Mouse (Mus musculus) thymus, adult 2 months (tissue): ENCODE data around the gene Tubd1. TPM values are rescaled to one million over a fixed set of nuclear protein-coding genes. Genes with fewer than 3 reads are reported as not detected.

Experiments
- DNase-seq: peaks from one replicate; pipeline ENCODE4 v3.0.0; 2021
- H3K27ac ChIP-seq: fragments of 200-500 bp; 2 replicates; pipeline ENCODE4 v1.5.1; 2012; ENCODE audit warnings: low read length, control low read depth; ENCODE audit not compliant: control insufficient read depth, insufficient read depth
- H3K27me3 ChIP-seq: fragments of 200-500 bp; 2 replicates; pipeline ENCODE4 v1.6.1; 2012; ENCODE audit warnings: mild to moderate bottlenecking, low read length, moderate library complexity, mixed read lengths; ENCODE audit not compliant: control insufficient read depth, insufficient read depth
- H3K36me3 ChIP-seq: fragments of 200-500 bp; 2 replicates; pipeline ENCODE4 v1.6.1; 2012; ENCODE audit warnings: mild to moderate bottlenecking, low read length, moderate library complexity; ENCODE audit not compliant: control insufficient read depth, insufficient read depth
- H3K4me1 ChIP-seq: fragments of 200-500 bp; replicated peaks from 2 replicates; pipeline ENCODE4 v1.6.1; 2012; ENCODE audit warnings: low read length; ENCODE audit not compliant: control insufficient read depth, insufficient read depth
- H3K4me3 ChIP-seq: fragments of 200-500 bp; 2 replicates; pipeline ENCODE4 v1.5.1; 2012; ENCODE audit warnings: mild to moderate bottlenecking, low read length, control low read depth, moderate library complexity; ENCODE audit not compliant: control insufficient read depth, insufficient read depth
- CTCF ChIP-seq: fragments of 200-500 bp; IDR thresholded peaks from 2 replicates; pipeline ENCODE4 v1.5.1; 2012; ENCODE audit warnings: mild to moderate bottlenecking, control low read depth, low read length, moderate library complexity, borderline replicate concordance; ENCODE audit not compliant: control insufficient read depth, poor library complexity, insufficient read depth; ENCODE audit errors: extremely low read depth
- POLR2A ChIP-seq: fragments of 200-500 bp; IDR thresholded peaks from 2 replicates; pipeline ENCODE4 v1.6.1; 2012; ENCODE audit warnings: mild to moderate bottlenecking, low read length, control low read depth, moderate library complexity; ENCODE audit not compliant: control insufficient read depth, poor library complexity, insufficient read depth; ENCODE audit errors: extremely low read depth
- WGBS: fragments of 180-500 bp; shearing (Covaris S2); methylation state at CpG from one replicate; pipeline ENCODE4 v1.1.7; 2018; 5-methylcytosine and 5-hydroxymethylcytosine counted together
- polyA plus RNA-seq: library from polyadenylated mRNA; depleted of rRNA; stranded (reverse); fragments of >200 nt; gene quantifications from 2 replicates; pipeline ENCODE4 v1.2.3, GENCODE M21; 2012

Gene Tubd1
- polyA plus RNA-seq, 1 experiment = 5.9 TPM

DNA sequence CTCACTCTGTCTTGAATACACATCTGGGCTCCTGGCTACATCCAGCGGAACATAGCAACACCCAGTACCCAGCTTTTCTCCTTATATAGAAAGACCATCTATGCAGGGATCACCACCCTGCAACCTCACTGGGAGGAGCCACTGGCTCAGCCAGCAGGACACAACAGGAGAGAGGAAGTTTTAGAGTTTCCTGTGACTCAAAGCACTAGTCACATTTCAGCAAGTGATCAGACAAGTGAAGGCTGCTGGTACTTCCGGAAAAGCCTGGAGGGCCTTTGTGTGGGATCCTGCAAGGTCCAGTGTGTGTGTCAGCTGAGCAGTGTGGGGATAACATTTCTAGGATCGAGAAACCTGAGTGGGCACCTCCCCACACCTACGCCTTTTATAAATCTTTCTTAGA is 32.4 kb downstream of the Tubd1 start:
- TF ChIP-seq CTCF (no peak), POLR2A (no peak)
- peak; percentile 26 for DNase-seq
- 42% methylated on average over 4 of the region's 4 CpGs for WGBS
- Histone ChIP-seq H3K27ac (peak overlapping the region; percentile 4; the same call in 1 of the 2 replicates), H3K36me3 (no peaks in the 10 kb centered on the region), H3K4me3 (no peak overlapping the region), H3K27me3 (no peaks in the 10 kb centered on the region), H3K4me1 (peaks cover 43% of the 10 kb centered on the region)

DNA sequence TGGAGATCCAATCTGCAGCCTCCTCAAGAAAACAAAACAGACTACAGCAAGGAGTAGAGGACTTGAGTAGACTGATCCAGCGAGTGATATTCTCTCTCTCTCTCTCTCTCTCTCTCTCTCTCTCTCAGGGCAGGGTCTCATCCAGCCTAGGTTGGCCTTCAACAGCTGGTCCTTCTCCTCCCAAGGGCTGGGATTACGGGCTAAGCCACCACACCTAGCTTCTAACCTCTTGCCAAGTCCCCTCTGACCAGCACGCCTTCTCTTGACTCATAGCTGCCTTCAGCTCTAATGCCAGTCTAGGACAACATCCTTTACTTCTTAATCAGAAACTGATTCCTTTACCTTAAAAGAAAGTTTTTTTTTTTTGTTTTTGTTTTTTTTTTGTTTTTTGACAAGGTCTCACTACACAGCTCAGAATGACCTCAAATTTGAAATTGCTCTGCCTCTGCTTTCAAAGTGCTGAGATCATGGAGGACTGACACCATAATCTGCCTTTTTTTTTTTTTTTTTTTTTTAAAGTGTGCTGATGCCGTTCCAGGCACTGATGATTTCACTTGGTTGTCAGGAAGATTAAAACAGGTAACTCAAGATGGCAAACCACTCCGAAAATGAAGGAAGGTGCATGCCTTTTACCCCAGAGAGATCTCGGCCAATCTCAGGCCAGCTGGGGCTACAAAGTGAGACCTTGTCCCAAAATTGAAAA is 33.5 kb downstream of the Tubd1 start:
- Histone ChIP-seq H3K4me3 (peak overlapping the region; percentile 24), H3K27ac (peak overlapping the region; percentile 9), H3K36me3 (no peaks in the 10 kb centered on the region), H3K27me3 (no peaks in the 10 kb centered on the region), H3K4me1 (peaks cover 44% of the 10 kb centered on the region)
- WGBS = 70% methylated on average over 6 of the region's 6 CpGs
- TF ChIP-seq POLR2A (no peak), CTCF (no peak)
- DNase-seq = no peak

DNA sequence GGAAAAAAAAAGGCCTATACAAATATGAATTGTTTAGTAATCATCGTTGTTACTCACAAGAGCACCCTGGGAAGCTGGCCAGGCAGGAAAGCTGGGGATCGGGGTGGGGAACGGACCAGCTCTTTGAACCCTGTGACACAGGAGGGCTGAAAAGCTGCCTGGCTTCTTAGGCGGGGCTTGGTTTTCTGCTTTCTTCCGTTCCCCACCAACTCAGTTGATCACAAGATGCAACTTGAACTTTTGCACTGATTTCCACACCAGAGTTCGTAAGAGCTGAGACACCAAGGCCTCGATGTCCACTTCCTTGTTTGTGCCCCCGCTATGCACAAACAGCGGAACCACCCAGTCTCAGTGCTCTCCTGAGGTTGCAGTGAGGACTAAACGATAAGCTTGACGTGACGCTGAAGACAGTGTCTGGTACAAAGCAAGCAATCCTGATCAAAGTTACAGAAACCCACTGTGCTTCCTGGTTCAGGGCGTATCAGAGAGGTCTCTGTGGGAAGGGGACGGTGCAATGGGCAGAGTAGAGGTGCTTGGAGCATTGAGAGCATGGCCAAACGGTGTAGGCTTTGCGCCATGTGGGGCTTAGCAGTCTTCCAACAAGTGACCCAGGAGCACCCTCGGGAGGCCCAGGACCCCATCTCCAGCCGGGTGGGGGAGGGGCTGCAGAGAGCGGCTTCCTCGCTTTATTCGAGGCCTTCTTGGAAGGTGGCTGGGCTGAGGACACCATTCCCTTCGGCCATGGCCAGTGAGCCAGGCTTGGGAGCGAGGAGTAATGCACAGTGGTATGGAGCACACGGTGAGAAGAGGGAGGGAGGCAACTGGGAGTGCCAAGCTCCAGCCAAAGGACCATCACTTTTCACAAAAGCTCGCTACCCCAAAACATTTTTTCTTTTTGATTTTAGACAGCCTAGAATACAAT is 34.3 kb downstream of the Tubd1 start:
- DNase-seq = peak; percentile 59
- peak overlapping the region; percentile 24 for H3K4me3 ChIP-seq
- H3K4me1 ChIP-seq = peaks cover 37% of the 10 kb centered on the region
- 46% methylated on average over 25 of the region's 25 CpGs for WGBS
- no peaks in the 10 kb centered on the region for H3K27me3 ChIP-seq
- TF ChIP-seq POLR2A (no peak), CTCF (no peak)
- peak overlapping the region; percentile 9 for H3K27ac ChIP-seq
- no peaks in the 10 kb centered on the region for H3K36me3 ChIP-seq

DNA sequence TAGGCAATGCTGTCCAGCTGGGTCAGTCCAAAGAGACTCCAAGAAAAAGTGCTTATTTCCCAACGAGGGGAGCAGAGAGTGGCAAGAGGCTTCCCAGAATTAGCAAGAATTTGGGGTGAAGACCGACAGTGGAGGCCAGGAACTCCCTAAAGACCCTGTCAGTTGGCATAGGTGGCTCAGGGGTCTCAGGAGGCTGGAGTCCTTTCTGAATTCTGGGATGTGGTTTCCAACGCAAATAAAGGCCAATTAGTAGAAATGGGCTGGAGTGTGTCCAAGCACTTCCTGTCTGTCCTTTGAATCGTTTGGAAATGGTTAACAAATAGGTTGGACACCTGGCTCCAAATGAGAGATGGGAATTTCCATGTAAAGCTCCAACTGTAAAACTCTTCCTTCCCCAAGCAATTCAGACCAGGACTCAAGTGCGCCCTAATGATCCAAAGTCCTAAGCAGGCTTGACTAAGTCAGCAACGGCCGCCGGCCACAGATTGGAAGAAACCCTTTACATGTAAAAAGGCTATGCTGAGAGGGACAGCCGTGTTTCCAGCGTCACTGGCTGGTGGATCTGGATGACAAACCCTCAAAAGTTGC is 35.0 kb downstream of the Tubd1 start:
- 83% methylated on average over 10 of the region's 10 CpGs for WGBS
- peaks cover 36% of the 10 kb centered on the region for H3K4me1 ChIP-seq
- no peak for DNase-seq
- H3K27ac ChIP-seq = peak overlapping the region; percentile 16; the same call in 1 of the 2 replicates
- H3K36me3 ChIP-seq = no peaks in the 10 kb centered on the region
- H3K27me3 ChIP-seq = no peaks in the 10 kb centered on the region
- TF ChIP-seq CTCF (no peak), POLR2A (no peak)
- no peak overlapping the region for H3K4me3 ChIP-seq

DNA sequence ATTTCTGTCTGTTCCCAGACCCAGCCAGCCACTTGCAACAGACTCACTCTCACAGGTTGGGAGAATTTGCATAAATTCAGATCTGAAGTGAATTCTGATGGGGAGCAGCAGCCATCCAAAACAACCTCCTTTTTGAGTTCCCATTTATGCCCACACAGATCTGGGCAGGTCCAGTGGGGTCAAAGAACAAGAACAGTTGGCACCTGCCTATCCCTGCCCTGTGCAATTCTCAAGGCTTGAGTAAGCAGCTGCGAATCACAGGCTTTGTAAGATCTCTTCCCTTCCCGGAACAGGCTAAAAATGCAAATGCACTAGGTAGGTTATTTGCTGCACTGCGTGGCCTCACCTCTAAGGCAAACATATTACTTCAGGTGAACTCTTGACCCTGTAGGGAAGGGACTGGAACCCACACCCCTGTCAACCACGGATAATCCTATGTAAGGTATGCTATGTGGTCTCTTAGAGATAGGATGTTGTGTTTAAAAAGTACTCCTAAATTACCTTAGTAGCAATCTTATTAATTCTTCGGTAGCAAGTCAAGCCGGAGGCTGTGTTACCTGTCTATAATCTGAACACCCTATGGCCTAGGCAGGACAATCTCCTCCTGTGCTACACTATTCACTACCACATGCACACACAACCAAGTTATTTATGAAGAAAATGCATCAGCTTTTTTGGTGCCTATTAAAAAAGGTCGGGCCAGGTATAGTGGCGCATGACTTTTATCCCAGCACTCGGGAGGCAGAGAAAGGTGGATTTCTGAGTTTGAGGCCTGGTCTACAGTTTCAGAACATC is 35.7 kb downstream of the Tubd1 start:
- Histone ChIP-seq H3K36me3 (no peaks in the 10 kb centered on the region), H3K4me3 (no peak overlapping the region), H3K27me3 (no peaks in the 10 kb centered on the region), H3K4me1 (peaks cover 36% of the 10 kb centered on the region), H3K27ac (peak overlapping the region; percentile 91)
- 43% methylated on average over 9 of the region's 9 CpGs for WGBS
- DNase-seq = no peak
- TF ChIP-seq CTCF (no peak), POLR2A (no peak)

DNA sequence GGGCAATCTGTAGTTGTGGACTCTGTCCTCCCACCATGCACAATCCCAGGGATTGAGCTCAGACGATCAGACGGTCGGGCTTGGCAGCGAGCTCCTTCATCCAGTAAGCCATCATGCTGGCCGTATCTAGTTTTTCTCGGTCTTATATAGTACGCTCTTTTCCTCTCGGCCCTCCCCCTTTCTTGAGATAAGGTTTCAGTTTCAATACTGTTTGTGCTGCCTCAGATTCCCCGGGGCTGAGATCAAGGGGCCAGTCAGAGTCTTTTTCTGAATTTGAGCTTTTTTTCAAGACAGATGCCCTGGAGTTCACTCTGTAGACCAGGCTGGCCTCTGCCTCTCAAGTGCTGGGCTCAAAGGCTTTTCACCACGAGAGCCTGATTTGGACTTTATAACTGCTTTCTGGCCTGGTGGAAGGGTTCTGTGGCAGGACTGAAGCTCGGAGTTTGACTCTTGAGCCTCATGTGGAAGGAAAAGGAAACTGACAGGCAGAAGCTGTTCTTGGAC is 36.5 kb downstream of the Tubd1 start:
- no peaks in the 10 kb centered on the region for H3K27me3 ChIP-seq
- TF ChIP-seq POLR2A = peak; percentile 59; the same call in 1 of the 2 replicates
- TF ChIP-seq CTCF = no peak
- peak overlapping the region; percentile 91 for H3K27ac ChIP-seq
- WGBS = under 1% methylated on average over 11 of the region's 11 CpGs
- no peaks in the 10 kb centered on the region for H3K36me3 ChIP-seq
- peak overlapping the region; percentile 58 for H3K4me3 ChIP-seq
- peaks cover 39% of the 10 kb centered on the region for H3K4me1 ChIP-seq
- peak; percentile 47 for DNase-seq
